Mouse (Mus musculus): ENCODE measurements at regions not wholly inside any gene's neighbourhood (a gene's known extent, or its start where the extent isn't known, plus 50 kb on each side); places are given as distances from the start of the nearest gene placed in this dataset.

DNA sequence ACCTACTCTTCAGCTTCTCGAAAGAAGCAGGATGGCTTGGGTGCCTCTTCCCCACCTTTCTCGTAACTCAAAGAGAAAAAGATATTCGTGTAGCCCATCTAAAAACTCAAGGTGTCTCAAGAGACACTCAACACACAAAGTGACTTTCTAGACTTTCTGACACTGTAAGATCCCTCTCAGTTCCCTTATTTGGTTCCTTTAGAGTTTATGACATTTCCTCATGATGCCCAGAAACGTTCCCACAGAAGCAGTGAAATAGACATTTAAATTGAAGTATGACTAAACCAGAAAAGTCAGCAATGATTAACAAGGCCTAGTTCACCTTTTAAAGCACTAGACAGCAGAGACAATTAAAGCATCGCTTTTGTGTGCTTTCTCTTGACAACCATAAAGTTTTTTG is 59.4 kb downstream of the Zfp648 start:
- TF ChIP-seq CTCF (IDR thresholded peaks at IDR 0.05; ENCODE audit: insufficient read depth, low read length) (no peak), POLR2A (IDR thresholded peaks at IDR 0.05; ENCODE audit: borderline replicate concordance, extremely low read depth, low read depth, low read length) (no peak)

Measured in lung, adult 2 months (tissue).